Mouse (Mus musculus) brain, embryonic 14.5 days (tissue): ENCODE data around the gene Klhl7.
A peak's percentile ranks its signal among the peaks of the same experiment; 100 is the strongest.

Experiments
- CTCF ChIP-seq: fragments of 200-500 bp; IDR thresholded peaks from 2 replicates; pipeline ENCODE4 v1.5.1; 2012; ENCODE audit warnings: inconsistent platforms, mild to moderate bottlenecking, moderate library complexity, borderline replicate concordance; ENCODE audit not compliant: insufficient read depth, insufficient read length; ENCODE audit errors: extremely low read depth
- POLR2A ChIP-seq: fragments of 200-500 bp; IDR thresholded peaks from 2 replicates; pipeline ENCODE4 v1.6.1; 2012; ENCODE audit warnings: mild to moderate bottlenecking, inconsistent platforms, borderline replicate concordance; ENCODE audit not compliant: poor library complexity, insufficient read depth, insufficient read length, severe bottlenecking; ENCODE audit errors: extremely low read depth

DNA sequence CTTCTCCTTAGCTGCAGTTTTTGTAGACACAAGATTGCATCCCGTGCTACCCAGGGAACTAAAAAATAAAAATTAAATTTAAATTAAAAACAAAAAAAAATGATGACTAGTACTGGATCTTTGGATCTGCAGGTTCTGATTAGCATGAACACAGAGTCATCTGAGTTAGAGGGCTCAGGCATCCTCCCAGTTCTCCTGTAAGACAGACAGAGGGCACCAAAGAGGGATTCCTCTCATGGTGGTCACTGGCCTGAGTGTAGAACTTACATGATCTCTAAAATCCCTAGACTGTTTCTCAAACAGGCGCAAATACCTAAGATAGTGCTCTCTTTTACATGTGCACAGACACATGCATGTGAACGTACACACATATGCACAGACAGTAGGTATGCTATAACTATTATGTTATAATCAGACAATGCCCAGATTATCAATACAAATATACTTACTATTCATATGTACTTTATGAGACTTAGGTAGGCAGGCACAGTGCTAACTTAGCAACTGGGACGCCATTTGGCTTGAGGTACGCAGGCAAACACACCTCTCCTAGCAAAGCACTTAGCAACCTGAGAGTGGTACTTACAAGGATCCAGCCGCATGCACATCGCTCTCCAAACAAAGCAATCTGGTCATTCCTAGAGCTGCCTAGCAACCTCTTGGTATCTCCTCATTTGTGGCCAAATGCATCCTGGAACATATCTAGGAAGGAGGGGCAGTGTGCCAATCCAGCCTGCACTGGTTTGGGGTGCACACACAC, 21.8 kb upstream of the Klhl7 start:
- TF ChIP-seq CTCF = peak; percentile 43; the same call in 1 of the 2 replicates
- TF ChIP-seq POLR2A = no peak
